In genomic region chr1:131526371-131527270, GRCm38 (mm10) we compare ENCODE assay signal across 8 mouse cellular contexts. TPM values are rescaled to one million over a fixed set of nuclear protein-coding genes. Genes with fewer than 3 reads are reported as not detected.
DNase-seq lines count a peak whose midpoint lies in the region; ATAC-seq and TF ChIP-seq lines count a peak whose summit lies in the region.

No protein-coding gene starts in this region.

- ATAC-seq in erythroblast, adult 5-6 weeks (replicated peaks; ENCODE audit: low FRiP score, poor library complexity, severe bottlenecking): peak; percentile 49
- ATAC-seq in heart, embryonic 13.5 days (ENCODE audit: extremely low read depth, insufficient number of reproducible peaks, low FRiP score, low TSS enrichment): peak; percentile 7
- peak; percentile 44 for ATAC-seq in lung, embryonic 15.5 days (ENCODE audit: borderline replicate concordance, extremely low read depth, low FRiP score, low TSS enrichment)

- dilution Hi-C loops in CH12.LX (cut with MboI; ENCODE audit: extremely low pct_ligation_motif_present, extremely low pct_unique_long_range_greater_than_20kb, low sequenced_read_pairs): no loop called here

- H3K36me3 ChIP-seq in CH12.LX (replicated peaks in 1 of 2; ENCODE audit: control insufficient read depth in 1 of 2, insufficient read depth in 1 of 2, low read length in 1 of 2): peaks cover 0 to 8% of the 10 kb centered on the region in 2 experiments
- no peaks in the 10 kb centered on the region for H3K36me3 ChIP-seq in heart, embryonic 13.5 days
- no peaks in the 10 kb centered on the region for H3K36me3 ChIP-seq in lung, embryonic 15.5 days

- H3K27me3 ChIP-seq in CH12.LX (replicated peaks): no peaks in the 10 kb centered on the region
- H3K27me3 ChIP-seq in heart, embryonic 13.5 days (replicated peaks): no peaks in the 10 kb centered on the region
- H3K27me3 ChIP-seq in lung, embryonic 15.5 days: no peaks in the 10 kb centered on the region

- peak overlapping the region; percentile 91 for H3K4me2 ChIP-seq in CH12.LX (ENCODE audit: insufficient read depth, low read depth, poor library complexity, severe bottlenecking)
- H3K4me2 ChIP-seq in heart, embryonic 13.5 days: peak overlapping the region; percentile 89
- H3K4me2 ChIP-seq in lung, embryonic 15.5 days: peak overlapping the region; percentile 93

- under 1% methylated on average over 79 of the region's 81 CpGs for WGBS in heart, embryonic 13.5 days
- under 1% methylated on average over 79 of the region's 81 CpGs for WGBS in lung, embryonic 15.5 days
- under 1% methylated on average over 81 of the region's 81 CpGs for WGBS in olfactory bulb, adult 2 months

- no peaks in the 10 kb centered on the region for H3K9me3 ChIP-seq in CH12.LX (replicated peaks; ENCODE audit: low read length)
- no peaks in the 10 kb centered on the region for H3K9me3 ChIP-seq in heart, embryonic 13.5 days
- no peaks in the 10 kb centered on the region for H3K9me3 ChIP-seq in lung, embryonic 15.5 days

- peaks cover 58% of the 10 kb centered on the region for H3K79me2 ChIP-seq in CH12.LX (replicated peaks; ENCODE audit: control insufficient read depth, extremely low read depth, insufficient read depth, poor library complexity, severe bottlenecking)

- peaks cover 3 to 44% of the 10 kb centered on the region in 2 experiments for H3K4me1 ChIP-seq in CH12.LX (ENCODE audit: control insufficient read depth in 1 of 2, insufficient read depth in 2 of 2)
- H3K4me1 ChIP-seq in bone marrow macrophage, adult 2 months (ENCODE audit: control insufficient read depth, insufficient read depth, low read length): peaks cover 26% of the 10 kb centered on the region
- H3K4me1 ChIP-seq in heart, embryonic 13.5 days: peaks cover 56% of the 10 kb centered on the region
- peaks cover 41% of the 10 kb centered on the region for H3K4me1 ChIP-seq in lung, embryonic 15.5 days
- no peaks in the 10 kb centered on the region for H3K4me1 ChIP-seq in olfactory bulb, adult 2 months (ENCODE audit: control insufficient read depth, insufficient read depth, low read length)

- no peak; the same call in 1 of the 2 replicates for TF ChIP-seq RAD21 in CH12.LX (IDR thresholded peaks at IDR 0.05; ENCODE audit: low read depth, low read length)

- no peak; a peak in 1 of 4 replicates for TF ChIP-seq CTCF in CH12.LX (conservative IDR thresholded peaks at IDR 0.05 in 1 of 2, IDR thresholded peaks at IDR 0.05 in 1 of 2; ENCODE audit: low read depth in 2 of 2, low read length in 2 of 2)
- no peak for TF ChIP-seq CTCF in bone marrow macrophage, adult 2 months (IDR thresholded peaks at IDR 0.05; ENCODE audit: low read depth, low read length)
- no peak for TF ChIP-seq CTCF in olfactory bulb, adult 2 months (IDR thresholded peaks at IDR 0.05; ENCODE audit: insufficient read depth, low read depth, low read length)

- H3K9ac ChIP-seq in CH12.LX (ENCODE audit: insufficient read depth, low read depth): peak overlapping the region; percentile 56
- H3K9ac ChIP-seq in heart, embryonic 13.5 days: peak overlapping the region; percentile 93
- peak overlapping the region; percentile 71 for H3K9ac ChIP-seq in lung, embryonic 15.5 days

- no peak for TF ChIP-seq POLR2A in CH12.LX (IDR thresholded peaks at IDR 0.05; ENCODE audit: low read depth, low read length)
- TF ChIP-seq POLR2A in bone marrow macrophage, adult 2 months (IDR thresholded peaks at IDR 0.05; ENCODE audit: borderline replicate concordance, low read depth, low read length): 0 out of 2 replicates have a peak, but pooled peaks have one; percentile 14
- peak; percentile 38; the same call in 1 of the 2 replicates for TF ChIP-seq POLR2A in olfactory bulb, adult 2 months (IDR thresholded peaks at IDR 0.05; ENCODE audit: insufficient read depth, low read depth, low read length)

- in situ Hi-C loops in CH12.LX (cut with MboI; ENCODE audit: low pct_ligation_motif_present, low pct_unique_long_range_greater_than_20kb, low sequenced_read_pairs): no loop called here

- 0 out of 2 replicates have a peak, but pooled peaks have one; percentile 13 for TF ChIP-seq EP300 in CH12.LX (IDR thresholded peaks at IDR 0.05; ENCODE audit: low read length)

- peak overlapping the region; percentile 68 to 90 (median 86) for H3K4me3 ChIP-seq in CH12.LX (replicated peaks in 1 of 3; ENCODE audit: low read depth in 2 of 3, low read length in 2 of 3, poor library complexity in 1 of 3)
- H3K4me3 ChIP-seq in bone marrow macrophage, adult 2 months (ENCODE audit: insufficient read depth, low read length): peak overlapping the region; percentile 73
- H3K4me3 ChIP-seq in heart, embryonic 13.5 days: peak overlapping the region; percentile 93
- H3K4me3 ChIP-seq in lung, embryonic 15.5 days: peak overlapping the region; percentile 85
- H3K4me3 ChIP-seq in olfactory bulb, adult 2 months (ENCODE audit: insufficient read depth, low read depth, low read length): peak overlapping the region; percentile 94

- peak overlapping the region; percentile 88 for H3K27ac ChIP-seq in CH12.LX (ENCODE audit: insufficient read depth, low read depth)
- H3K27ac ChIP-seq in bone marrow macrophage, adult 2 months (ENCODE audit: insufficient read depth, low read depth, low read length): peak overlapping the region; percentile 92
- peak overlapping the region; percentile 97 for H3K27ac ChIP-seq in heart, embryonic 13.5 days (replicated peaks)
- peak overlapping the region; percentile 96 for H3K27ac ChIP-seq in lung, embryonic 15.5 days
- H3K27ac ChIP-seq in olfactory bulb, adult 2 months (ENCODE audit: insufficient read depth, low read depth, low read length): peak overlapping the region; percentile 74

- peak; percentile 79 for DNase-seq in CH12.LX (ENCODE audit: extremely low read depth)
- DNase-seq in kidney, postnatal 10 days: peak; percentile 85
- peak; percentile 52 to 76 for DNase-seq in thymus, postnatal 10 days (ENCODE audit: low spot score in 2 of 2)

TF ChIP-seq in CH12.LX, 34 proteins besides CTCF, POLR2A, EP300 and RAD21 (continues in another document):
- TF ChIP-seq CHD2 (IDR thresholded peaks at IDR 0.05; ENCODE audit: low read length) (no peak), PAX5 (IDR thresholded peaks at IDR 0.05; ENCODE audit: low read length) (no peak), ETS1 (conservative IDR thresholded peaks at IDR 0.05; ENCODE audit: low read depth, low read length) (no peak), JUND (conservative IDR thresholded peaks at IDR 0.05; ENCODE audit: low read depth, low read length) (no peak), RCOR1 (conservative IDR thresholded peaks at IDR 0.05; ENCODE audit: low read depth, low read length) (no peak), IRF4 (IDR thresholded peaks at IDR 0.05; ENCODE audit: low read depth, low read length) (peak; percentile 5; the same call in 1 of the 2 replicates), MXI1 (IDR thresholded peaks at IDR 0.05; ENCODE audit: low read depth, low read length) (no peak; the same call in 1 of the 2 replicates), MEF2A (IDR thresholded peaks at IDR 0.05; ENCODE audit: borderline replicate concordance, low read depth, low read length) (0 out of 2 replicates have a peak, but pooled peaks have one; percentile 8), NRF1 (IDR thresholded peaks at IDR 0.05; ENCODE audit: low read depth, low read length) (no peak; the same call in 1 of the 2 replicates), ZNF384 (IDR thresholded peaks at IDR 0.05; ENCODE audit: low read depth, low read length) (no peak), NELFE (IDR thresholded peaks at IDR 0.05; ENCODE audit: low read depth, low read length) (0 out of 2 replicates have a peak, but pooled peaks have one; percentile 14), JUN (IDR thresholded peaks at IDR 0.05; ENCODE audit: insufficient read depth, low read depth, low read length) (no peak), MYC (IDR thresholded peaks at IDR 0.05; ENCODE audit: low read depth, low read length) (no peak), ELF1 (IDR thresholded peaks at IDR 0.05; ENCODE audit: low read depth, low read length) (no peak), E2F4 (IDR thresholded peaks at IDR 0.05; ENCODE audit: insufficient replicate concordance, low read depth, low read length) (no peak), SMC3 (IDR thresholded peaks at IDR 0.05; ENCODE audit: low read depth, low read length) (no peak), MAZ (IDR thresholded peaks at IDR 0.05; ENCODE audit: low read depth, low read length) (no peak; the same call in 1 of the 2 replicates), USF1 (IDR thresholded peaks at IDR 0.05; ENCODE audit: low read depth, low read length) (no peak), POLR2AphosphoS2 (IDR thresholded peaks at IDR 0.05; ENCODE audit: low read depth, low read length) (no peak), GABPA (IDR thresholded peaks at IDR 0.05; ENCODE audit: insufficient replicate concordance, low read depth, low read length) (no peak), UBTF (IDR thresholded peaks at IDR 0.05; ENCODE audit: low read depth, low read length) (peak; percentile 53; the same call in 1 of the 2 replicates)

RNA-seq across cellular contexts. Expression of gene Srgap2, which starts 0.5 kb away (rescaled TPM):
- total RNA-seq in CH12.LX (2012; rRNA removed) (19.9 and 28.1 TPM in 2 replicates), CH12.LX (2014; rRNA removed) (8.9 and 9.7 TPM in 2 replicates)
- polyA plus RNA-seq in CH12.LX (2012; ENCODE audit: insufficient read length, low read depth): 21.6 and 26.8 TPM in 2 replicates
- 173 and 188 TPM in 2 replicates for polyA plus RNA-seq in bone marrow macrophage, adult 2 months (2012; ENCODE audit: insufficient read depth, insufficient read length, missing spikeins)
- total RNA-seq in erythroblast, adult 5-6 weeks (2015; ENCODE audit: low replicate concordance): 16.7 and 20.7 TPM in 2 replicates
- total RNA-seq in erythroblast, adult 5-6 weeks (2017; ENCODE audit: low replicate concordance): 9.9 and 16.5 TPM in 2 replicates
- polyA plus RNA-seq in heart, embryonic 13.5 days (2015; fragmentation: Nextera tagmentation; extraction: Ambion mirVana): 13.2 and 15.8 TPM in 2 replicates
- 11.0 and 14.1 TPM in 2 replicates for polyA plus RNA-seq in lung, embryonic 15.5 days (2015; fragmentation: Nextera tagmentation; extraction: Ambion mirVana)
- polyA plus RNA-seq in olfactory bulb, adult 2 months (2012; ENCODE audit: insufficient read depth, insufficient read length, low replicate concordance, missing spikeins): not detected in 2 replicates

RNA-seq across cellular contexts. Expression of gene Fam72a, which starts 1.1 kb away (rescaled TPM):
- 10.5 and 12.7 TPM in 2 replicates for total RNA-seq in CH12.LX (2012; rRNA removed)
- total RNA-seq in CH12.LX (2014; rRNA removed): 18.9 and 22.4 TPM in 2 replicates
- 19.1 and 21.7 TPM in 2 replicates for polyA plus RNA-seq in CH12.LX (2012; ENCODE audit: insufficient read length, low read depth)
- polyA plus RNA-seq in bone marrow macrophage, adult 2 months (2012; ENCODE audit: insufficient read depth, insufficient read length, missing spikeins): 3.0 and 4.2 TPM in 2 replicates
- 3.1 TPM in 1 of 2 replicates, not detected in the other for total RNA-seq in erythroblast, adult 5-6 weeks (2015; ENCODE audit: low replicate concordance)
- 0.43 TPM in 1 of 2 replicates, not detected in the other for total RNA-seq in erythroblast, adult 5-6 weeks (2017; ENCODE audit: low replicate concordance)
- 2.4 and 3.1 TPM in 2 replicates for polyA plus RNA-seq in heart, embryonic 13.5 days (2015; fragmentation: Nextera tagmentation; extraction: Ambion mirVana)
- polyA plus RNA-seq in lung, embryonic 15.5 days (2015; fragmentation: Nextera tagmentation; extraction: Ambion mirVana): 2.3 and 3.0 TPM in 2 replicates
- polyA plus RNA-seq in olfactory bulb, adult 2 months (2012; ENCODE audit: insufficient read depth, insufficient read length, low replicate concordance, missing spikeins): not detected in 2 replicates

Comparison
In these comparisons a context has a peak if more than half of its experiments do, and no peak if none do; other contexts are left out.
1. Peak in every context shown above with its lines: DNase-seq, ATAC-seq, H3K4me3 ChIP-seq and H3K27ac ChIP-seq.